Mouse (Mus musculus) thymus, adult 2 months (tissue): Measurements from ENCODE around the gene Kcnrg. TPM values are rescaled to one million over a fixed set of nuclear protein-coding genes. Genes with fewer than 3 reads are reported as not detected.

ENCODE experiments used
- DNase-seq: peaks from one replicate; pipeline ENCODE4 v3.0.0; 2021
- H3K27ac ChIP-seq: fragments of 200-500 bp; 2 replicates; pipeline ENCODE4 v1.5.1; 2012; ENCODE audit warnings: low read length, control low read depth; ENCODE audit not compliant: control insufficient read depth, insufficient read depth
- H3K27me3 ChIP-seq: fragments of 200-500 bp; 2 replicates; pipeline ENCODE4 v1.6.1; 2012; ENCODE audit warnings: mild to moderate bottlenecking, low read length, moderate library complexity, mixed read lengths; ENCODE audit not compliant: control insufficient read depth, insufficient read depth
- H3K36me3 ChIP-seq: fragments of 200-500 bp; 2 replicates; pipeline ENCODE4 v1.6.1; 2012; ENCODE audit warnings: mild to moderate bottlenecking, low read length, moderate library complexity; ENCODE audit not compliant: control insufficient read depth, insufficient read depth
- H3K4me1 ChIP-seq: fragments of 200-500 bp; replicated peaks from 2 replicates; pipeline ENCODE4 v1.6.1; 2012; ENCODE audit warnings: low read length; ENCODE audit not compliant: control insufficient read depth, insufficient read depth
- H3K4me3 ChIP-seq: fragments of 200-500 bp; 2 replicates; pipeline ENCODE4 v1.5.1; 2012; ENCODE audit warnings: mild to moderate bottlenecking, low read length, control low read depth, moderate library complexity; ENCODE audit not compliant: control insufficient read depth, insufficient read depth
- CTCF ChIP-seq: fragments of 200-500 bp; IDR thresholded peaks from 2 replicates; pipeline ENCODE4 v1.5.1; 2012; ENCODE audit warnings: mild to moderate bottlenecking, control low read depth, low read length, moderate library complexity, borderline replicate concordance; ENCODE audit not compliant: control insufficient read depth, poor library complexity, insufficient read depth; ENCODE audit errors: extremely low read depth
- POLR2A ChIP-seq: fragments of 200-500 bp; IDR thresholded peaks from 2 replicates; pipeline ENCODE4 v1.6.1; 2012; ENCODE audit warnings: mild to moderate bottlenecking, low read length, control low read depth, moderate library complexity; ENCODE audit not compliant: control insufficient read depth, poor library complexity, insufficient read depth; ENCODE audit errors: extremely low read depth
- WGBS: fragments of 180-500 bp; shearing (Covaris S2); methylation state at CpG from one replicate; pipeline ENCODE4 v1.1.7; 2018; 5-methylcytosine and 5-hydroxymethylcytosine counted together
- polyA plus RNA-seq: library from polyadenylated mRNA; depleted of rRNA; stranded (reverse); fragments of >200 nt; gene quantifications from 2 replicates; pipeline ENCODE4 v1.2.3, GENCODE M21; 2012

The Kcnrg gene
- polyA plus RNA-seq, 1 experiment = 0.28 TPM

DNA sequence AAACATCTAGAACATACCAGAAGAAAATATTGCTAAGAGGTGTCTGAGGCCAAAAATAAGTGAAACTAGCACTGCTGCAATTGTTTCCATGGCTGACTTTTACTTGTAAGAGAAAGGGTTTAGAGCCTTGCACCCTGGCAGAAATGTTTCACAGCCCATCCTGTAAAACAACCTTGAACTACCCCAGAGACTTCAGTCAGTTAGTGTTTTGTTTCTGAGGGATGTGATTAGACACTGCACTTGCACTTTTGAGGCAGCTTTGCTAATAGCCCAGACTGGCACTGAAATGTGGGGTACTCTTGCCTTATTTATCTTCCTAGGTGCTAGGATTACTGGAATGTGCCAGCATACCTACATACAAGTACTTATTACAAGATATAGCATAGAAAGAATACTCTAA lies 28.7 kb downstream of the Kcnrg start:
- DNase-seq = no peak
- Histone ChIP-seq H3K27ac (no peak overlapping the region), H3K36me3 (peaks cover 36% of the 10 kb centered on the region), H3K27me3 (no peaks in the 10 kb centered on the region), H3K4me1 (no peaks in the 10 kb centered on the region), H3K4me3 (no peak overlapping the region)
- TF ChIP-seq POLR2A = no peak
- no peak for TF ChIP-seq CTCF

DNA sequence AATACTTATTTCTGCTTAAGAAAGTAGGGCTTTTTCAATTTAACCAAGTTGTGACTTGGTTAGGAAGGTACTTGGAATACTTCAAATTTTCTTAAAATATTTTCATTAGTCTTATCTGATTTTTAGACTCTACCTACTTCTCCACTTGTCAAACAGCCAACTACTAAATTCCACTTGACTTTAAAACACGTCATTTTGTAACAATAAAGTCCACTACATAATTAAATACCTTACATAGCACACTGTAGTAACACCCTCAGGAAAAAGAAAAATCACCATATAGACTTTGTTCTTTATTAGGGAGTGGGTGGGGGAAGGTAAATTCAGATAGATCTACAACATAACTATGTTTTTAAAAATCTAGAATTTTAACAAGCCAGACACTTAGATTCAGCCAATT lies 35.4 kb downstream of the Kcnrg start:
- Histone ChIP-seq H3K36me3 (0 out of 2 replicates have a peak, but pooled peaks cover 3% of the 10 kb centered on the region), H3K27me3 (no peaks in the 10 kb centered on the region), H3K4me1 (no peaks in the 10 kb centered on the region), H3K27ac (no peak overlapping the region), H3K4me3 (no peak overlapping the region)
- 83% methylated on average over 1 of the region's 1 CpGs for WGBS
- DNase-seq = no peak
- TF ChIP-seq POLR2A (no peak), CTCF (no peak)

DNA sequence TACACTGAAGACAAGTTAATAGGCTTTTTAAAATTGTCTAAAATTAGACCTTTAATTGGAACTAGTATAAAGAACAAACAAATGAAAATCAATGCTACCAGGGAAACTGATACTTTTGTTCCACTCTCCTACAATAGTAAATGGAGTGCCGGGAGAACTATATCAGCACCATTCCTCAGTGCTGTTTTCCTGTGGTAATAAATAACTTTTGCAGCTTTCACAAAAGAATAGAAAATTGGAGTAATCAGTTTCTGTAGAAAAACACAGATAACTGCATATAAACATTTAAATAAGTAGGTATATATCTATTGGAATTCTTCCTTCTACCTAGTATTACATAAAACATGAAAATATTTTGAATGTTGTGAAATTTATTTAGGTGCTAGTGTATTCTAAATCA lies 38.3 kb downstream of the Kcnrg start:
- WGBS = 68% methylated on average over 1 of the region's 1 CpGs
- no peak for DNase-seq
- H3K27ac ChIP-seq = no peak overlapping the region
- no peak overlapping the region for H3K4me3 ChIP-seq
- no peaks in the 10 kb centered on the region for H3K36me3 ChIP-seq
- H3K27me3 ChIP-seq = no peaks in the 10 kb centered on the region
- TF ChIP-seq POLR2A (no peak), CTCF (no peak)
- H3K4me1 ChIP-seq = no peaks in the 10 kb centered on the region

DNA sequence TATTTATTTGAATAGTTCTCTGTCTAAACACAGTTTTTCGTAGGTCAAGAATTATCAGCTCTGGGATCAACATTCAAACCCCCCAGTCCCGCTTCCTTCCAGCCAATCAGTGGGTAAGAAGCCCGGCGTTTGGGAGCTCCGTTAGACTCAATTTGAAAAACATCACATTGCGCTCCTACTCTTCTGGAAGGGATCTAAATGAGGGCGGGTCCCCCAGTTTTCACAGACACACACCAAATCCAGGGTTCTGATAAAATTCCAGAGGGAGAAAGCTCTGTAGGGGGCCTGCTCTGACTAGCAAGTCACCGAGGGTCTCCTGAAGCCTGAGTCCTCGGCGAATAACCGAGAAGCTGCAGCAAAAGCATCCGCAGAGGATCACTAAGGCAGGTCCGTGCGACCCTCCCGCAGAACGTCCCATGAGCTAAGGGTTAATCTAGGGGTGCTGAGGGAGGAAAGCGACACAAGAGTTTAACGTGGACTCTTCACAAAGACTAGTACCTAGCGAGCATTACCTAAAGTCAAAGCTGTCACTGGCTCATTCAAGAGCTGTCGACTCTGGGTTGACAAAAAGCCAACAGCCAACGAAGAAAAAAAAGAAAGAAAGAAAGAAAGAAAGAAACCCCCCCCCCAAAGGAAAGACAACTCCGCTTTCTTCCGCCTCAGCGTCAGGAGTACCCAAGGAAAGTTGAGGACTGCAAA lies 40.1 kb downstream of the Kcnrg start:
- H3K27me3 ChIP-seq = no peaks in the 10 kb centered on the region
- no peaks in the 10 kb centered on the region for H3K4me1 ChIP-seq
- H3K36me3 ChIP-seq = no peaks in the 10 kb centered on the region
- DNase-seq = peak; percentile 51
- WGBS = 0% methylated on average over 24 of the region's 24 CpGs
- peak overlapping the region; percentile 75 for H3K27ac ChIP-seq
- TF ChIP-seq POLR2A (no peak), CTCF (no peak)
- peak overlapping the region; percentile 91 for H3K4me3 ChIP-seq

DNA sequence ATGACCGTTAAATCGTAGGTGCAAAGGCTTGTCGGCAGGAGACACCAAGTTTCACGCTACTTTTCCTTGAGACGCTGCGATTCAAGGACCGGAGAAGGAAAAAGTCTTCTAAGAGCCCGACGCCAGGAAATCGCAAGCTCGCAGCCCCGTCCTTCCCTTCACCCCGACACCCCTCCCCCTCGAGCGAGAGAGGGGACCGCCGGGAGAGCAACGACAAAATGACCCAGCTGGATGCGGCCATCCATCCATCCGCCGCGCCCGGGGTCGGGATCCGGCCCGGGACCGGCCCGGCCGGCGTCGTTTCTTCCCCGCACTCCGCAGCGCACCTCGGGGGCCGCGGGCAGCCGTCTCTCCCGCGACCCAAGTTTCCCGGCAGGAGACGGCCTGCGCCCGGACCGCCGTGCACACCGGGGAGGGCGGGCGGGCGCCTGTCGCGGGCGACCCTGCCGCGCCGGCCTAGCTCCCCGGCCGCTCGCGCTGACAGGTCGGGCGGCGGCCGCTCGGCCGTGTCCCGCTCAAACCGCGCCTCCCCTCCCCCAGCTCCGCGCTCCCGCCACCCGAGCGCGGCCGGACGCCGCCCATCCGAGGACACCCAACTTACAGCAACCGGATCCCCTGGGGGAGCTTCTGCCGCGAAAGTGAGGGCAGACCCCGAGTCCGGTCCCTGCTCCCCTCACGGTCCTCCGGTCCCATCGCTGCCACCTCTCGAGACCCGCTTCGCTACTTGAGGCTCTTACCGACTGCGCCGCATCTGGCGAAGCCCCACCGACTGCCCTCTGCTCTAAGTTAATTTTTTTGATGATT lies 40.8 kb downstream of the Kcnrg start:
- no peak for TF ChIP-seq POLR2A
- Histone ChIP-seq H3K4me1 (no peaks in the 10 kb centered on the region), H3K36me3 (no peaks in the 10 kb centered on the region), H3K4me3 (peak overlapping the region; percentile 91), H3K27me3 (no peaks in the 10 kb centered on the region), H3K27ac (peak overlapping the region; percentile 75)
- under 1% methylated on average over 94 of the region's 95 CpGs for WGBS
- peak; percentile 52 for DNase-seq

DNA sequence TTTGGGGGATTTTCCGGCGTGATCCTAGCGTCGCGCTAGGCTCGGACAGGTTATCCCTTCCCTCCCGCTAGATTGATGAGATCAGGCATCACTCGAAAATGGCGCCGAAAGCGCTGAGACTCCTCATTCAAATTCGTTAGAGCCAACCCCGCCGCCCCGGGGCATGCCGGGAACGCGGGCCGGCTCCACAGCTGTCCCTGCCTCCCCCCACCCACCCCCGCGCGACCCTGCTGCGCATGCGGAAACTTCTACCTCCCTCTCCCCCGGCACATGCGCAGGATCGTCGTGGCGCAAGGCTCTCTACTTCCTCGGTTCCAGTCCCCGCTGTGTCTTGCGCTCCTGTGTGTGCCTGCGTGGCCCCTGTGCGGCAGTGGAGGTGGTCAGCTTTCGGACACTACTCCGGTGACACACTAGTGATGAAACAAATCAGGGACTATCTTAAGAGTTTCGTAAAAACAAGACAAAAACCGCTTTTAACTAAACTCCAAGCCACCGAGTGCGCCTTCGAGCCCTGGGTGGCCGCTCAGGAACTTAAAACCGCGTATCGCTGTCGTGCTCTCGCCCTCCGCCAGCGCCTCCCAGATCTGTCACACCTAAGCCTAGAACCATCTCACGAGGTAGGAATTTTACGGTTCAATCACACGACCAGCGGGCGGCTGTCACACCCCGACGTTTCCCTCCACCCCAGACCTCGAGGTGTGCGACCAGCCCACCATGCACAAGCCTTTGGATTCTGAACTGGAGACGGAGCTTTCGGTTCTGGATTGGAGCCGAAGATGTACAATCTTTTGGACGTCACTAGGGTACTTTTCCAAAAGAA lies 41.6 kb downstream of the Kcnrg start:
- no peak for TF ChIP-seq CTCF
- peak; percentile 75; the same call in 1 of the 2 replicates for TF ChIP-seq POLR2A
- peak; percentile 98 for DNase-seq
- Histone ChIP-seq H3K4me1 (no peaks in the 10 kb centered on the region), H3K4me3 (peak overlapping the region; percentile 91), H3K27ac (peak overlapping the region; percentile 64), H3K36me3 (no peaks in the 10 kb centered on the region), H3K27me3 (no peaks in the 10 kb centered on the region)
- 2% methylated on average over 62 of the region's 62 CpGs for WGBS
